Mouse (Mus musculus) ES-E14 (cell line): ENCODE measurements at regions not wholly inside any gene's neighbourhood (a gene's known extent, or its start where the extent isn't known, plus 50 kb on each side); places are given as distances from the start of the nearest gene placed in this dataset.

ENCODE experiments used
- HCFC1 ChIP-seq: IDR thresholded peaks from 2 replicates; pipeline ENCODE4 v1.6.1; 2012; ENCODE audit warnings: low read length, inconsistent platforms, borderline replicate concordance; ENCODE audit not compliant: insufficient read depth
- MAFK ChIP-seq: IDR thresholded peaks from 2 replicates; pipeline ENCODE4 v1.6.1; 2014; ENCODE audit warnings: mild to moderate bottlenecking, low read depth, low read length, inconsistent platforms; ENCODE audit not compliant: insufficient read depth
- ZC3H11A ChIP-seq: IDR thresholded peaks from 2 replicates; pipeline ENCODE4 v1.6.1; 2012; ENCODE audit warnings: low read depth, mild to moderate bottlenecking, inconsistent platforms, low read length, borderline replicate concordance

DNA sequence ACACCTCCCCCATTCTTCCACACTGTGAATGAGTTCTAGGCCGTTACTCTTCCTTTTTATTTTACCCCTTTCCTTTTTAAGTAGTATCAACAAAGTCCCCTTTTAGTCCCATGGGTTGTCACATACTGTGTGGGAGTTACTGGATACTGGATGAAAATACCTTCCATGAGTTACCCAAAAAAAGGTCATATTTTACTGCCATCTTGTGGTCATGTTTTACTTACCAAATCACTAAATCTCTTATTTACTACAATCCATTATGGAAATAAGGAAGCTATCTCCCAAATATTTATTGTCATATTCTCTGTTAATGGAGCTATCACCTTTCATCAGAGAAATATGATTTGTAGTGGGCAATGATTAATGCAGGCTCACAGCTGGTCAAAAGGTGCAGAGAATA lies 4614.5 kb upstream of the Gm7489 start:
- TF ChIP-seq HCFC1 = no peak
- TF ChIP-seq ZC3H11A = no peak
- TF ChIP-seq MAFK = no peak
